Mouse (Mus musculus) embryo, embryonic 10.5 days (tissue): ENCODE data around the gene Ggta1.

Source experiments
- DNase-seq: peaks from one replicate; pipeline ENCODE4 v3.0.0-alpha.2; 2015; ENCODE audit warnings: low spot score

Ggta1 gene

GRCm38 (mm10) chr2:35434576-35435123 lies 28.4 kb downstream of the Ggta1 start:
- DNase-seq = no peak

GRCm38 (mm10) chr2:35433428-35433827 lies 29.6 kb downstream of the Ggta1 start:
- no peak for DNase-seq

DNA sequence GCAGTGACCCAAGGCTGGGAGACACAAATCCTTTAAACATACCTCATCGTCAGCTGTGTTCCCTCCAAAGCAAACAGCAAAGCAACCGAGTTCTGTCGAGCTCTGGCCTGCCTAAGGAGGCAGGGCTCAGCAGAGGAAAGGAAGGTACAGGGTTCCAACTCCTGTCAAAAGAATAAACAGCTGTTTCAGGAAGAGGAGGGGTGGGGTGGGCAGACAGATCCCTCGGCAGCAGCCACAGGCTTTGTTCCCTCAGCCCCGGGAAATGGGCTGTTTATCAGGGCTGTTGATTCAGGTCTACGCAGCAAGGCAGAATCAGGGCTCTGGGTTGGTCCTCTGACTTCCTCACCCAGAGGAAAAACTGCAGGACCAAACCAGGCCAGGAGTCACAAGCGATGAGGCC lies 30.6 kb downstream of the Ggta1 start:
- DNase-seq = peak; percentile 35

DNA sequence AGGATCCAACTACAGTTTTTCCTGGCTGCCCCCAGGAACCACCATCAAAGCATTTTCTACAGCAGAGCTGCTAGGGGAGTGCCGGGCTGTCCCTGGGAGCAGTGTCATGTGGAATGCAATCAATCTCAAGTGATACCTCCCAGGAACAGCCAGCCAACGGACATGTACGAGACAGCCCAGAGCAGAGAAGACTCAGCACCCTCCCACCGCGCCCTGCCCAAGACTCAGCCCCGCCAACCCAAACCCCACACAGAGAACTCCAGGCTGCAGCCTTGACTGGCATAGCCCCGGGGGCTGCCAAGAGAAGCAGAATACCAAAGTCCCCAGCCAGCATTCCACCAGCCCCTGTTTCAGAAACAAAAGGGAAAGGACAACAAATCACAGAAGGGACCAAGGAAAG lies 31.0 kb downstream of the Ggta1 start:
- peak; percentile 39 for DNase-seq

- DNase-seq = no peak
These were observed 32.2 kb downstream of the Ggta1 start for GRCm38 (mm10) chr2:35430806-35431205.

DNA sequence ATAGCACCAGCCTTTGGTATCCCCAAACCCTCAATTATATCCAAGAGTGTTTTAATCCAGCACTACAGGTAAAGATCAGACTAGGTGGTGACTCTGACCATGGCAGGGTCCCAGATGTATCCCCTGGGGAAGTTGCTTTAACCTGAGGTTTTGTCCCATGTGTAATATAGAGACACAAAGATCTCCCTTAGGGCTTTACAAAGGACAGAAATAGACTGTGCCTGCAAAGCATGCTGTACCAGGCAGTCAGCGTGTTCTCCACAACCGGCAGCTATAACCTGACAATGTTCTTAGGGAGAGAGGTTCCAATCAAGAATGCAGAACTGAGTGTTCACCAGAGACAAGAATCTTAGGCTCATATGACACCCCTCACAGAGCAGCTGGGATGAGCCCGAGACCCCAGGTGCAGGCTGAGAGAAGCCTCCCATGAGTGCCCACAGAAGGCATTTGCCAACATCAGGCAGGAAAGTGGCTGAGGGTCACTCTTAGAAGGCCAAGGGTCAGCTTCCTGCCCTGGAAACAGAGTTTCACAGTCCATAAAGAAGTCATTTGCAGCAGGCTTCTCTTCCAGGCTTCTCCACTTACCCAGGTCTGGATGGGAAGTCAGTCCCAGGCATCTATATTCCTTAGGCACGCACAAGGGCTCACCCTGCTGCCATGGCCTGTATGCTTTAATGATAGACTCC lies 34.3 kb downstream of the Ggta1 start:
- DNase-seq = peak; percentile 37

DNA sequence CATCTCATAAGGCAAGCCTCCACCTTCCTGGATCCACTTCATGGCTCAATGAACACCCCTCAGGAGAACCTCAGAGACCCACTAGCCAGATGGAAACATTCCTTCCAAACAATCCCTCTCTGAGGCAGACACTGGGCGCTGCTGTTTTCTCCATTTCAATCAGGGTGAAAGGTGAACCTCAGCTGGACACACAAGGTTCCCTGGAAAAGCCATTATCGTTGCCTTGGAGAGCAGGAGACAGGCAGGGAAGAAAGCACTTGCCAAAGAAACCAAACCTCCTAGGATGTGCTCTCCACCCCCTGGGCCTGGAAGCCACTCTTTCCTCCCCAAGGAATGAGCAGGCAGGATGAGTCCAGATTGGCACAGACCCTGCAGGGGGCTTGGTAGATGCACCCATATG lies 35.5 kb downstream of the Ggta1 start:
- DNase-seq = peak; percentile 59

GRCm38 (mm10) chr2:35423711-35424339 lies 39.2 kb downstream of the Ggta1 start:
- DNase-seq = no peak

DNA sequence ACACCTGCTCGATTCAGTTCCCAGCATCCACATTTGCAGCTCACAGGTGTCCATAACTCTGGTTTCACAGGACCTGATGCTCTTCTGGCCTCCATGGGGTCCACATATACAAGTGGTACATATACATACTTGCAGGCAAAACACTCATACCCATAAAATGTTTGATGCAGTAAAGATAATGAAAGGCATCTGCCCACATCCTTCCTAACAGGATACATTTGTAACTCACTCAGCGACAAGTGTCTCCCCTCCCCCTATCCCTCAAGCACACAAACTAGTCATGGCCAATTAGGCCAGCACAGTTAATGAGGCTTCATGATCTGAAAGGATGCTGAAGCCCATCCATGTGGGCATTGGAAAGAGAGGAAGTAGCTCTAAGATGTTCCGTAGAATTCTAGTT lies 40.6 kb downstream of the Ggta1 start:
- DNase-seq = no peak

- DNase-seq = no peak
These were observed 42.4 kb downstream of the Ggta1 start for GRCm38 (mm10) chr2:35420681-35421080.

DNA sequence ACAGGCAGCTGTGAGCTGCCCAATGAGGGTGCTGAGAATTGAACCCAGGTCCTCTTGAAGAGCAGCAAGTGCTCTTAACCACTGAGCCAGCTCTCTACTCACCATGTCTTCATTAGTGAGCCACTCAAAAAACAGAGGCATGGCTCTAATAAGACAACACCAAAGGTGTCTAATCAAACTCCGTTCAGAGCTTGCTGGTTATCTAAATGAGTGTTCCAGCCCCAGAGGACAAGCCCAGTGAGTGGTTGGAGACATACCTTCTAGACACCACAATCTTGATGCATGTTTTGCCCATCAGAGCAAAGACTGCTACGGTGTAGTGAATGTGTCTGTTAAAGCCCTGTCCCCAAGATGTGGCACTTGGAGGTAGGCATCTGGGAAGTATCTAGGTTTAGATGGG lies 43.4 kb downstream of the Ggta1 start:
- DNase-seq = no peak

DNA sequence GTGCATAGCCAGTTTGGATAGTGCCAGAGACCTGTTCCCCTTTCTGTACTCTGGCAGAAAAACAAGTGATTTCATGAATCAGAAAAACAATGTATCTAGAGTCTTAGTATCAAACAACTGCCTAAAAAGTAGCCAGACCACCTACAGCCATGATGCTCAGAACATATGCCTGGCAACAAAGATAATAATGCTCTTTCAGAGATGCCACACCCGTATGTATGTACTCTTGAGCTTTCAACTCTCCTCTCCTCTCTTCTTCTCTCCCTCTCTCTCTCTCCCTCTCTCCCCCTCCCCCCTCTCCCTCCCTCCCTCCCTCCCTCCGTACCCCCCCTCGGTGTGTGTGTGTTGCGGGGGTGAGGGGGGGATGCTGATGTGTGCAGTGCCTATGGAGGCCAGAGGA lies 43.8 kb downstream of the Ggta1 start:
- no peak for DNase-seq

GRCm38 (mm10) chr2:35417231-35417630 lies 45.8 kb downstream of the Ggta1 start:
- no peak for DNase-seq

- no peak for DNase-seq
These were observed 46.6 kb downstream of the Ggta1 start for GRCm38 (mm10) chr2:35416473-35416872.

DNA sequence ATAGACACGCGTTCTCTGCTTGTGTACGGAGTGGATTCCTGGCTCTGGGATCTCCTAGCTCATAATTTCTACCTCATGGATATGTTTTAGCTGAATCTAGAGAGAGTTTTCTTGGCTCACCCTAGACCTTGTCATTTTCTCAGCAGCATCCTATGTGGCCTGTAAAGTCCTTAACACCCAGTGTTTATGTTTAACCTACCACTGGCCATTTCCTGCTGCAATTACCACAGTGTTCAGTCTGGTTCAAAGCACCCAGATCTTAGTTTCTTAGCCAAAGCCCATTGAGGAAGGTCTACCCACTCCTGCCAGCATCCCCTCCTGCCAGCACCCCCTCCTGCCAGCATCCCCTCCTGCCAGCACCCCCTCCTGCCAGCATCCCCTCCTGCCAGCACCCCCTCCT lies 50.2 kb downstream of the Ggta1 start:
- no peak for DNase-seq

DNA sequence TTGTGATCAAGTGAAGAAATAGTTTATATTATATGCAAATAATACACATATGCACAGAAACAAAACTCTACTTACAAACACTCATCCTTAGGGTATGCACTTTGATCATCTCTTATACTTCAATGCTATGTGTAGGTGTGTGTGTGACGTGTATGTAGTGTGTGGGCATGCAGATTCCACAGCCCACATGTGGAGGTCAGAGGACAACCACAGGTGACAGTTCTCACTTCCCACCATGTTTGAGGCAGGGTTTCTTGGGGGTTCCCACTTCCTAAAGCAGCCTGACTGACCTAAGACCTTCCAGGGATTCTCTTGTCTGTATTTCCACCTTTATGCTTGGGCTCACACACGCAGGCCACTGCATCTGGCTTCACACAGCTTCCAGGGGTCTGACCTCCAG lies 50.8 kb downstream of the Ggta1 start:
- no peak for DNase-seq

- no peak for DNase-seq
These were observed 51.3 kb downstream of the Ggta1 start for GRCm38 (mm10) chr2:35411640-35412190.

DNA sequence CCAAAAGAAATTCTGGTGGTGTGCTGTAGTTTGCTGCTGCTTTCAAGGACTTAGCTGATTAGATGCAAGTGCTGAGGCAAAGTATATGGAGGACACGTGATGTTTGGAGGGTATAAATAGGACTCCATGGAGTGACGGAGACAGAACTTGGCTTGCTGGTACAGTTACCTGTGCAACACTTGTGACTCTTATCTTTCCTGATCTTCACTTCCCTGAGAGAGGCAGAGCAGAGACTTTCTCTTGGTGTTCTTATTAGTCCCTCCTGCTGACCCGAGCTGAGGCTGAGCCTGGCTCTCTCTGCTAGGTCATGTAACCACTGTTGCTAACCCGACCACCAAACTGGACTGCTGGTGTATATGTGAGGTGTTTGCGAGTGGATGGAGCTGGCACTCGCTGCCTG lies 53.6 kb downstream of the Ggta1 start:
- no peak for DNase-seq

- no peak for DNase-seq
These were observed 54.5 kb downstream of the Ggta1 start for GRCm38 (mm10) chr2:35408409-35409110.

DNA sequence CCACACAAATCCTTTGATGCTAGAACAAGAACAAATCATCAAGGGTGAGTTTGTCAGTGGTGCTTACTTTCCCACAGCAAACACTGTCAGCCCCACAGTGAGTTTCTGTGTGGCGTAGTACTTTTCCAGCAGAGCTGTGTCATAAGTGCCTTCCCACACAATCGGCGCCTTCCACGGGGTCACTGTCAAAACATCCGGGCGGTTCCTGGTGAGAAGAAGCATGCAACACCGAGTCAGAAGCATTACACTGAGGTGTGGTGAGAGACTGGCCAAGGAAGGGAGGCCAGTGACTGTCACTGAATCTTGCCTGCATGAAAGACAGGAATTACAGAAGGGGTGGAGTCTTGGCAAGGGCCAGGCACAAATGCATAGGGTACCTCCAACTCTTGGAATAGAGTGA lies 55.2 kb downstream of the Ggta1 start:
- no peak for DNase-seq

DNA sequence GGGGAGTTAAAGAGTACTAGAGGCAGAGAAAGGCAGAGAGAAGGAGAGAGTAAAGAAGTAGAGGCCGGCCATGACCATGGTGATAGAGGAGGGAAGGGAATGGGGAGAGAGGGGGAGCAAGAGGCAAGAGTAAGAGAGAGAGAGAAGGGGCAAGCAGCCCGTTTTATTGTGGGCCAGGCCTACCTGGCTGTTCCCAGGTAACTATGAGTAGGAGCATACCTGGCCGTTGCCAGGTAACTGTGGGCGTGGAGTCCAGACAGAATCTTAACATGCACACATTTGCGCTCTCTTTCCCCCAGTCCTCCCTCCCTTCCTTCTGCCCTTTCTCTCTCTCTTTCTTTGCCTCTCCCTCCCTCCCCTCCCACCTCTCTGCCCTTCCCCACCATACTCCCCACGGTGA lies 55.8 kb downstream of the Ggta1 start:
- DNase-seq = no peak

DNA sequence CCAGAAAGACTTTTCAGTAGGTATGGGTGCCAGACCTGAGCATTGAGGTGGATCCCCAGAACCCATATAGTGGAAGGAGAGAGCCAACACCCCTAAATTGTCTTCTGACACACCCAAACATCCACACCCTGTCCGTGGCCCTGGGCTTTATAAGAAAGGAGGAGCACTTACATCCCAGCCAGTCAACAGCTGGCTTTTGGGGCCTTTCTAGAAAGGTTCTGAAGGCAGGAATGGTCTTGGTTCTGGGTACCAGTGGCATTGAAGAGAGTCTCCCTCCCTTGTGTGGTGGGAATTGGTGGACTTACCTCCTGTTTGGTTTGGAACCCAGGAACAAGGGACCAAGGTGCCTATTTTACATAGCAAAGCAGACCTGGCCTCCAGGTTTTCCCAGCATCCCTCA lies 56.4 kb downstream of the Ggta1 start:
- no peak for DNase-seq

GRCm38 (mm10) chr2:35402391-35402790 lies 60.6 kb downstream of the Ggta1 start:
- no peak for DNase-seq
